Mouse (Mus musculus) ovary, adult 18-20 months (tissue): ENCODE measurements around the gene Chit1.

Experiments
- DNase-seq: peaks from one replicate; pipeline ENCODE4 v3.0.0; 2022; ENCODE audit warnings: low spot score, mixed read lengths

The Chit1 gene

GRCm38 (mm10) chr1:134098726-134099515, 12.1 kb upstream of the Chit1 start:
- peak; percentile 85 for DNase-seq

GRCm38 (mm10) chr1:134099516-134100235, 11.4 kb upstream of the Chit1 start:
- DNase-seq, result no peak

DNA sequence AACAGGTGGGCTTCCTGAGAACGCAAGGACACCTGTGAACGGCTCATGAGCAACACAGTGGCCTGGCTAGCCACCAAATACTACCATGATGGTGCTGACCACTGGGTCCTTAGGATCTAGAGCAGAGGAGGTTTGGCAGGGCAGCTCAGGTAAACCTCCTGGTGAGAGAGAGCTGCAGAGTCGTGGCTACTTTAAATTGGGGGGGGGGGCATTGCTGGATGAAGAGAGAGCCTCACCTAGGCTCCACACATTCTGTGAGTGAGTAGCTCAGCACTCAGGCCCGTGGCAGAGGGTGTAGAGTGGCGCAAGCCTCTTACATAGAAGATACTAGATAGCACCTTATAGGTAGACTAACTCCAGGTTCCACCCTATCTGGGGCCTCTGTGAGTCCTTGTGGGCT, 10.6 kb upstream of the Chit1 start:
- DNase-seq, result no peak

DNA sequence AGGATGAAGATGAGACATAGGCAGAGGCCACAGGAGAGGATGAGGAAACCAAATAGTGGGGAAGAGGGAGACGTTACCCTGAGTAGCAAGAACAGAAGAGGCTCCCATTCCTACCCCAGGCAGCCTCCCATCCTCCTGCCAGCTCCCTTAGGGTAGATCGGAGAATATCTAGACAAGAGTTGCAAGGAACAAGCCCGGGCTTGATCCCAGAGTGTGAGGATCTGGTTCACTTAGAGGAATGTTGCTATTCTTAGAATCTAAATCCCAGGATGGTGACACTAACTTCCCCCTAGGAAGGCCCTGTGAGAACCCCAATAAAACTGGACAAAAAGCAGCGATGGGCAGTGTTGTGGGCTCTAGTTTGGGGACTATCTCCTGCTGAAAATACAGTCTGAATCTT, 10.1 kb upstream of the Chit1 start:
- no peak for DNase-seq

DNA sequence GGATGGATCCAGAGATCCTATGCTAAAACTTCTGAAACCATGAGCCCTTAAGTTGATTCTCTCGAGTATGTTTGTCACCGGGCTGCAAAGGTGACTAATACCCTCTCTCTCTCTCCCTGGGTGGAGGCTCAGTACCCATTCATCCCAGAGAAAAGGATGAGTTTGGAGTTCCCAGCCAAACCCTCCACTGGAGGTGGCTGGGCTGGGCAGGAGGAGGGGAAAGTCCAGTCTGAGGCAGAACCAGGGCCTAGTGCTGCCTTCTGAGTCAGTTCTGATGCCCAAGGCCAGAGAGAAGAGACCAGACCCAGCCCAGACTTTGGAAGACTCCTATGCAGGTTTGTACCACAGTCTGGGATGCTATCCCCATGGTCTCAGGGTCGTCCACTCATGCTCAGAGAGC, 9.4 kb upstream of the Chit1 start:
- DNase-seq, result no peak

GRCm38 (mm10) chr1:134103861-134104260, 7.2 kb upstream of the Chit1 start:
- DNase-seq, result no peak

GRCm38 (mm10) chr1:134105043-134105763, 5.8 kb upstream of the Chit1 start:
- no peak for DNase-seq

DNA sequence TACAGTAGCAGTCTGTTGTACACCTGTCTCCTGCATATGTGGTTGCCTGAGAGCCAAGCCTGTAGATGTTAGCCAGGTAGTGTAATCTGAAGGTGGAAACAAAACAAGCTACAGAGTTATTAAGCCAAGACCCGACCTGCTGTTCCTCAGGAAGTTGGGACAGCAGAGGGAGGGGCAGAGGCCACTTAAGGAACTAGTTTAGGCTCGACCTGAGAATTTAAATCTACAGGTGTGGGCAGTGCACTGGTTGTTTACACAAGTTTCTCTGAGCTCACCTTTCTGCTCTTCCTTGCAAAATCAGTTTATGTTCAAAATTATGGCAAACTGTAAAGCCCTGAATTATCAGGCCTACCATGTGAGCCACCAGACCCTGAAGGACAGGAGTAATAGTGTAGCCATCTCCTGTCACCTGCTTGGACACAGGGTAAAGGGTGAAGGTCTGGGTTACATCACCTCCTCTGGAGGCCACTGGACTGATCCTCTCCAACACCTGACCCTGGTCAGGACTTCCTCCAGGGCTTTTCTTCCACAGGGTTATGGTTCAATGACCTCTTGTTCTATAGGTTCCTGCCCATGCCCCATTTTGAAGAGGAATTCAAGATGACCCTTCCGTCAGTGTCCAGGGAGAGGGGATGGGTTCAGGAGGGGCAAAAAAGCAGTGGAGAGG, 5.1 kb upstream of the Chit1 start:
- DNase-seq, result no peak

GRCm38 (mm10) chr1:134106719-134107118, 4.3 kb upstream of the Chit1 start:
- DNase-seq, result no peak

GRCm38 (mm10) chr1:134107777-134108176, 3.3 kb upstream of the Chit1 start:
- no peak for DNase-seq

DNA sequence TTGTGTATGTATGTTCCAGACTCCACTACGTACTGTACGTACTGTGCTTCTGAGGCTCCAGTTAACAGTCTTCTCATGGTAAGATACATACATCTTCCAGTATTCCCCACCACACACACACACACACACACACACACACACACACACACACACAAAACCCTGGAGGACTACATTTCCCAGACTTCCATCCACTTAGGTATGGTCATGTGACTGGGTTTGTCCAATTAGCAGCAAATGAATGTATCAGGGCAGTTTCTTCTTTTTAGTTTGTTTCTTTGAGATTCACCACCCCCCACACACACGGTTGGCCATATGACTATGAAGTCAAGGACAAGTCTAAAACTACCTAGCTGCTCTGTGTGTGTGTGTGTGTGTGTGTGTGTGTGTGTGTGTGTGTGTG, 1.0 kb upstream of the Chit1 start:
- DNase-seq, result no peak

GRCm38 (mm10) chr1:134110449-134110848, 593 bp upstream of the Chit1 start:
- DNase-seq, result no peak

GRCm38 (mm10) chr1:134113560-134113959, 2.5 kb downstream of the Chit1 start:
- no peak for DNase-seq

DNA sequence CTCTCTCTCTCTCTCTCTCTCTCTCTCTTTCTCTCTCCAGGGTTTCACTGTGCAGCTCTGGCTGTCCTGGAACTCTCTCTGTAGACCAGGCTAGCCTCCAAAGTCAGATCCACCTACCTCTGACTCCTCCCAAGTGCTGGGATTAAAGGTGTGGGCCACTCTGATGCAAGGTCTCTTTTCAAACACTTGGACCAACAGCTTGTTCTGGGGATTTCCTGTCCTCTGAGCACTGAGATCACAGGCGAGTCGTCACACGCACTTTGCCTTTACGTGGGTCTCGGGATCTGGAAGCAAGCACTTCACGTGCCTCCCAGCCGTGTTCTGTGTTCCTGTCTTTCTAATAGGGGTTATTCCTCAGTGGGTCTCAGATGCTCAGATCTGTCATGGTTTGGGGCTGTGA, 3.0 kb downstream of the Chit1 start:
- DNase-seq, result no peak

DNA sequence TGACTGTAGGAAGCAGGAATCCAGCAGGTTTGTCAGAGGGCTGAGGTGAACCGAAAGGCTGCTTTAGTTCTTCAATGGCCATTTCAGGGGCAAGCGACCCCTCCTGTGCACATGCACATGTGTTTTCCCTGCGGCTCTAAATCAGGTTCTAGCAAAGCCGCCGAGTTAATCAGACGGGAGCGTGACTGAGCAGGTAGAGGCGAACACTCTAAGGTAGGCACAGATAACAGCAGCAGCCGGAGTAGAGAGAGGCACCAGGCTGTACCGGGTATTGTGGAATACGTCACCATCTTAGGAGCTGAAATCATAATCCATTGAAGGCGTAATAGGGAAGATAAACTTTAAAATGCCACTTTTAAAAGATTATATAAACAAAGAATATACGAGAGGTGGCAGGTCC, 3.7 kb downstream of the Chit1 start:
- no peak for DNase-seq

- no peak for DNase-seq
These were observed 4.4 kb downstream of the Chit1 start for GRCm38 (mm10) chr1:134115424-134115823.

DNA sequence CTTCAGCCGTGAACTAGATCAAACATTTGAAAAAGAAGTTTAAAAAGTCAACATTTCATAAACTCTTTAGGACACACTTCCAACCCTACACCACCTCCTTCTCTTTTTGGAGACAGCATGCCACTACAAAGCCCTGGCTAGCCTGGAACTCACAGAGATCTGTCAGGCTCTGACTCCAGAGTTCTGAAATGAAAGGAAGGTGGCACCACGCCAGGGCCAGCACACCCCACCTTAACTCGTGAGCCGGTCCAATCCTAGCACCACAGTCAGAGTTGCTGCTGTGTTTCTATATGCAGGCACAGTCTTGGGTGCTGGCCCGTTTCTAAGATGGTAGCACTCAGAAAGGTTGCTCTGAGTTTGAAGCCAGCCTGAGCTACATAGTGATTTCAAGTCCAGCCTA, 6.1 kb downstream of the Chit1 start:
- DNase-seq, result no peak

DNA sequence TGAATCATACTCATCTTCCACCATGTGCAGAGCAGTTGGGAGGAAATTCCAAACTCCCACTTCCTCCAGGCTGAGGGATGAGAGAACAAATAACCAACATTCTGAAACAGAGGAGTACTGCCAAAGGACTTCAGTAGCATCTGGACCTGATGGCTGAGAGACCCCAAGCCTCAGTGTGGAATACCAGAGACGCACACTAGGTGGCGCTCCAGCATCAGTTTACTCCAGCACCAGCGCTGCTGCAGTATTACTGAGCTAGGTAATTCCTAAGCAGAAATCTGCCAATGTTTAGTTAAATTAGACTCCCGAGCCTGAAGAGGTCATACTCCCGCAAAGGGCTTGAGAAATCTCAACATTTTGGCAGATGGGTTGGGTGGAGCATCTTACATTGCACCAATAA, 9.1 kb downstream of the Chit1 start:
- peak; percentile 21 for DNase-seq

GRCm38 (mm10) chr1:134122195-134122594, 11.2 kb downstream of the Chit1 start:
- no peak for DNase-seq

DNA sequence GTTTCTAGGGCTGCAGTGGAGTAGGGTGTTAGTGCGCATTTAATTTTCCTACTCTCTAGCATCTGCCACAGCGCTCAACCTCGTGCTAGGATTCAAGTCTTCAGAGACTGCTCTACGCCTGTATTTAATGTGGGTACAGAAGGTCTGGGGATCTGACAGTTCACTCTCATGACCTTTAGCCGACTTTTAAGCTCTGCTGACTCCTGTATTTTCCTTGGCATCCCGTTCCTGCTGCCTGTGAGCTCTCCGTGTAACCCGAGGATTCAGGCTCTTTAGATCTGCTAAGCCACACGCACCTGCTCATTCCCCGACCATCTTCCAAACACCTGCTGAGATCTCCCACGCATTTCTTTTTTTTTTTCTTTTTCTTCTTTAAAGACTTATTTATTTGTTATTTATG, 22.3 kb downstream of the Chit1 start:
- no peak for DNase-seq

GRCm38 (mm10) chr1:134136351-134136750, 25.3 kb downstream of the Chit1 start:
- no peak for DNase-seq

- no peak for DNase-seq
These were observed 27.4 kb downstream of the Chit1 start for GRCm38 (mm10) chr1:134138424-134138823.
